Mouse (Mus musculus): Measurements from ENCODE around the gene Nfkbie. TPM values are rescaled to one million over a fixed set of nuclear protein-coding genes. Genes with fewer than 3 reads are reported as not detected.

Gene Nfkbie
- polyA plus RNA-seq, 1 experiment: 5.9 TPM

- DNase-seq (ENCODE audit: low read depth, low spot score): no peak
- 21% methylated on average over 6 of the region's 6 CpGs for WGBS
These were observed 13.4 kb upstream of the Nfkbie start for GRCm38 (mm10) chr17:45542129-45542528.

DNA sequence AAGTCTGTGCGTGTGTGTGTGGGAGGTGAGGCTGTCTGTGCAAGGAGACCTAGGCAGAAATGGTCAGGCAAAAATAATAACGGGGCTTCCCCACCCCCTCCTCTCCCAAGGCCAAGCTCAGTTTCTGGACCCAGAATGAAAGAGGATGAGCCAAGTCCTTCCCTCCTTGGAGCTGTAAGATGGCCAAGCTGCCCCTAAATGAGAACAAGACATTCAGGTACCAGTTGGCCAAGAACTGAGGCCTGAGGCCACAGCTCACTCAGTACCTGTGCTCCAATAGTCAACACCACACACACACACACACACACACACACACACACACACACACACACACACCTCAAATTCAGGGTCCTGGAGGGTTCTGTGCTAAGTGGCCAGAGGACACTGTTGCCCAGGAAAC lies 12.8 kb upstream of the Nfkbie start:
- 71% methylated on average over 2 of the region's 2 CpGs for WGBS
- no peak for DNase-seq (ENCODE audit: low read depth, low spot score)

DNA sequence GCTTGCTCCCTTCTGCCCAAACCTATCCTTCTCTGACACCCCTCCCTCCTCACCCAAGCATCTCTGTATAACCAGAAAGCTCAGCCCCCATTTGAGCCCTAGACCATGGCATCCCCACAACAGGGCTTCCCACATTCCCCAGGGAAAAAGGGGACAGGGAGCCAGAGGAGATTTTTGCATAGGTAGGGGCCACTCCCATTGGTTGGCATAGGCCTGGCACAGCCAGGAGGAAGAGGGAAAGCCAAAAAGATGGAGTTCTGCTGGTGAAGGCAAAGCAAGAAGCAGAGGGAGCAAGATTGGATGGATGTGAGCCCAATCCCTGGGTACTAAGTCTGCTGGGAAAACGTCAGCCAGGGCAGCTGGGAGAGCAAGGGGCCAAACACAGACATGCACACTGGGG lies 12.4 kb upstream of the Nfkbie start:
- DNase-seq (ENCODE audit: low read depth, low spot score): no peak
- 29% methylated on average over 1 of the region's 1 CpGs for WGBS

- DNase-seq (ENCODE audit: low read depth, low spot score): no peak
- WGBS: 16% methylated on average over 24 of the region's 24 CpGs
These were observed 11.3 kb upstream of the Nfkbie start for GRCm38 (mm10) chr17:45544001-45544872.

DNA sequence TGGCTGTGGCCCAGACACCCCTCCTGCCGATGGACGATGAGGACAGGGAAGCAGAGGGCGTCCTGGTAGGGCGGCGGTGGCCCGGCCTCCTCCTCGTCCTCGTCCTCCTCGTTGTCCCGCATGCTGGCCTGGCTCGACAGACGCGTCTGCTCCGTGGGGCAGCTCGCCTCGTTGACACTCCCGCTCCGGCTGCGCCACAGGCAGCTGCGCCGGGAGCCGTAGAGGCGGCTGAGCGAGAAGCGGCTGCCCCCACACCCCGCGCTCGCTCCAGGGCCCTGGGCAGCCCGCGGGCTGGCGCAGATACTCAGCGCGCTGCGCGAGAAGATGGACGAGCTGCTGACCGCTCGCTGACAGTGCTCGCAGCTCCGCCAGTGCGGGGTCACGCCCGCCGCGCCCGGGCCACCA lies 10.6 kb upstream of the Nfkbie start:
- DNase-seq (ENCODE audit: low read depth, low spot score): no peak
- WGBS: 21% methylated on average over 46 of the region's 46 CpGs

- DNase-seq (ENCODE audit: low read depth, low spot score): no peak
- 19% methylated on average over 74 of the region's 74 CpGs for WGBS
These were observed 10.1 kb upstream of the Nfkbie start for GRCm38 (mm10) chr17:45545278-45545961.

DNA sequence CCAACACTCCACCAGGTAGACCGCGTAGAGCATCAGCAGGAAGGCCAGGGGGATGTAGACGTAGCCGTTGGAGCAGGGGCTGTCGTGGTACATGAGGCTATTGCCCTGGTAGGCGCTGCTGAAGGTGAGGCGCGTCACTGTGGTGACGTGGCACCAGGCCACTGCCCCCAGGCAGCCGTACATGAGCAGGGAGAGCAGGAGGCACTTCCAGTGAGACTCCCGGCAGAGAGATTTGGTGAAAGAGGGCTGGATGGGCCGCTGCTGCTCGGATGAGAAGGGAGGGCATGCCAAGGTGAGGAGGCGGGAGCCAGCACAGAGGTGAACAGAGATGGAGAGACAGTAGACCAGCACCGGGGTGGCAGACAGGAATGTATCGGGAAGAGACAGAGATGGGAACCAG lies 8.6 kb upstream of the Nfkbie start:
- no peak for DNase-seq (ENCODE audit: low read depth, low spot score)
- WGBS: 80% methylated on average over 16 of the region's 16 CpGs

DNA sequence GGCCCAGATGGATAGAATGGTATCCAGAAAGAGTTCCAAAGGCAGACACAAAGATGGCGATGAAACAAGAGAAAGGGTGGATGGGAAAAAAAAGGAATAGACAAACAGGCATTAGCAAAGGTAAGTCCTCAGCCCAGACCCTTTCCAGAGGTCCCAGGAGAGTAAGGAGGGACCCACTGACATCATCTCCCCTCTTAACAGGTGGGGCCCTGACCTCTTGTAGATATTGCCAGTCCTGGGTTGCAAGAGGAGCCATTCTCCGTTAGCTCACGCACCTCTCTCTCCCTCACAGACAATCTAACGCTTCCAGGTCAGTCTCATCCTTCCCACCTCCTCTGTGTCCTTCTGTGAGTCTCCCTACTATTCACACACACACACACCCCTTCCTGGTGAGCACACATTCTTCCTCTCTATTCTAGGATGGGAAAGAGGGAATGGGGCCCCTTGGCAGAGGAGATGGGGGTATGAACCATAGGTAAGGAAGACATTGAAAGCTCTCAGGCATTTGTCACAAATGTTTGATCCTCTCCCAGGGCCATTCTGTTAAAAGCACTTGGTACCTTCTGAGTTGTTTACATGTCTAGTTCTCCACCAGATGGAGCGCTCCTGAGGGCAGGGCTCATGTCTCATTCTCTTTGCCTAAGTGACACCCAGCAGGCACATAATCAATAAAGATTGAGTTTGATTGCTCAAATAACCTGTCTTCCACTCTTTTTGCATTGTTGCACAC lies 7.9 kb upstream of the Nfkbie start:
- DNase-seq (ENCODE audit: low read depth, low spot score): no peak
- WGBS: 65% methylated on average over 5 of the region's 5 CpGs

- DNase-seq (ENCODE audit: low read depth, low spot score): no peak
These were observed 6.7 kb upstream of the Nfkbie start for GRCm38 (mm10) chr17:45548541-45549512.

DNA sequence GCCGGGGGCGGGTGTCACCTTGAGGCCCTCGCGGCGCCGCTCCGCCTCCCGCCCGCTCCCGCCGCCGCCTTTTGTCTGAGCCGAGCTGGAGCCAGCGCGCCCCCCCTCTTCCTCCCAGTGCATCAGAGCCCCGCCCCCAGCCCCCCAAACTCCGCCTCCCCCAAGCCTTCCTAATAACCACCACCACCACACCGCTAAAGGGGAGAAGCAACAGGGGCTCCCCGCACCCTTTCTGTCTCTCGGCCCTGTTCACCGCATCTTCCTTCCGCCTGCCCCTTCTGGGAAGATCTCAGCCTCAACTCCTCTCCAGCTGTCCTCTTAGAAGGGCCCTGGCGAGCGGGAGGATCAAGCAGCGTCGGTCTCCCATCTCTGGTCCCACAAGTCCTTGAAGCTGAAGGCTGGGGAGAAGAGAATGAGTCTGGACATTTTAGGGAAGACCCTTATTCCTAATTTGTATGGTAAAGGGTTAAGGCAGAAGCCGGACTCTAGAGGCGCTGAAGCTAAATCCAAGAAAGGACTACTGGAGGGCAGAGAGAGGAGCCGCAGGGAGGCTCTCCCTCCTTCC lies 5.8 kb upstream of the Nfkbie start, which contains the start of gene Tmem151b:
Gene Tmem151b, minus strand, starts transcription at position 61 of the 565 bp plus-strand sequence.
- DNase-seq (ENCODE audit: low read depth, low spot score): no peak
- 3% methylated on average over 29 of the region's 29 CpGs for WGBS

More at GRCm38 (mm10) chr17:45548541-45549512, 6.7 kb upstream of the Nfkbie start:
- WGBS: 5% methylated on average over 61 of the region's 68 CpGs

DNA sequence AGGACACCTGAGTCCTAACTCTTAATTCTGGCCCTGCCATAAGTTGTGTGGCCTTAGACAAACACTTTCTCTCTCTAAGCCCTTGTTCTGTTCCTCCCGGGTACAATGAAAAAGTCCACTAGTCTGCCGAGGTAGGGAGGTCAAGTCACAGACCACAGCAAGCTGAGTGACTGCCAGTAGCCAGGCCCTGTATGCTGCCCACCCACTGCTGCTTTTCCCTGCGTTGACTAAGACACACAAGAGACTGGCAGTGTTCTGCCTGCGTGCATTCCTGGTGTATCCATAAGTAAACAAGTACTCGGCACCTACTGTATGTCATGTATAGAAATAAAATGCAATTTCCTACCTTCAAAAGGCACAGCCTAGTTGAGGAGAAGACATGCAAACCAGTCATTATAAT lies 5.2 kb upstream of the Nfkbie start:
- 16% methylated on average over 5 of the region's 5 CpGs for WGBS
- DNase-seq (ENCODE audit: low read depth, low spot score): no peak

DNA sequence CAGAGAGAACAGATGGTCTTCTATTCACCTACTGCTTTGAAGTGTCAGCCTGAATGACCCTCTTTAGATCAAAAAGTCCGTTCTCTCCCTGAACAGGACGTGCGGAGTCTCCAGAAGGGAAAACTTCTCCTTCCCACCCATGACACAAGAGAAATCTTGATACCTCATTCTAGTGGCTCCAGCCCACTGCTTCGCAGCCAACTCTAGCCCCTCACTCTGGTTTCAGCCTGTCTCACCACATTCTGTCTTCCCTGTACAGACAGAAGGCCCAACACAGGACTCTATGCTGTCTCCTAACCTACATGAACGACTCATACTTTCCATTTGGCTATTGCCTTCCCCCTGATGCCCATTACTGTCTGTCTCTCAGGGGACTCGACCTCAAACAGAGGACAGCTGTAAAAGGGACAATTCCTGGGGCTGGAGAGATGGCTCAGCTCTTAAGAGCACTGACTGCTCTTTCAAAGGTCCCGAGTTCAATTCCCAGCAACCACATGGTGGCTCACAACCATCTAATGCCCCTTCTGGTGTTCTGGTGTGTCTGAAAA lies 4.2 kb upstream of the Nfkbie start:
- no peak for DNase-seq (ENCODE audit: low read depth, low spot score)
- WGBS: 70% methylated on average over 7 of the region's 7 CpGs

- DNase-seq (ENCODE audit: low read depth, low spot score): no peak
- WGBS: 7% methylated on average over 8 of the region's 8 CpGs
These were observed 3.6 kb upstream of the Nfkbie start for GRCm38 (mm10) chr17:45551816-45552451.

DNA sequence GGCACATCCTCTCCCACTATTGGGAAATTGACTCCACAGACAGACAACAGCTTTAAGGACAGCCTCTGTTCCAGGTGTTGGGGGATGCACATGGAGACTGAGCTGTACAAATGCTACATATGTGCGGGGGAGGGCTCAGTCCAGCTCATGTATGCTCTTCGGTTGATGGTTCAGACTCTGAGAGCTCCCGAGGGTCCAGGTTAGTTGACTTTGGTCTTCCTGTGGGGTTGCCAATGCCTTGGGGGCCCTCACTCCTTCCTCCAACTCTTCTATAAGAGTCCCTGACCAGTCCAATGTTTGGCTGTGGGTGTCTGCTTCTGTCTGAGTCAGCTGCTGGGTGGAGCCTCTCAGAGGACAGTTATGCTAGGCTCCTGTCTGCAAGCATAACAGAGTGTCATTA lies 2.4 kb upstream of the Nfkbie start:
- 82% methylated on average over 3 of the region's 3 CpGs for WGBS
- no peak for DNase-seq (ENCODE audit: low read depth, low spot score)

- no peak for DNase-seq (ENCODE audit: low read depth, low spot score)
- WGBS: 33% methylated on average over 1 of the region's 1 CpGs
These were observed 1.1 kb upstream of the Nfkbie start for GRCm38 (mm10) chr17:45554420-45554819.

DNA sequence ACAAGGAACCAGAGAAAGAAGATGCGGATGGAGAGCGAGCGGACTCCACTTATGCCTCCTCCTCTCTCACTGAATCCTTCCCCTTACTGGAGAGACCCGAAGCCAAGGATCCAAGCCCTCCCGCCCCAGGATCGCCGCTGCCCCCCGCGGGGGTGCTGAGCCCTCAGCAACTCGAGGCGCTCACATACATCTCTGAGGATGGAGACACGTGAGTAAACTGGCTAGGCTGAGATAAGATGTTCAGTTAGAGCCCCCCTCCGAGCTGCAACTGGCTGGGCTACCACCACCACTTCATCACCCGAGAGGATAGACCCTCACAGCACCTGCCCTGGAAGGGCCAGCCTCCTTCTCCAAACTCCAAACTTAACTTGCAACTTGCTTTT lies 595 bp downstream of the Nfkbie start:
- WGBS: 3% methylated on average over 14 of the region's 14 CpGs
- DNase-seq (ENCODE audit: low read depth, low spot score): no peak

GRCm38 (mm10) chr17:45556514-45557245 lies 1.2 kb downstream of the Nfkbie start:
- 73% methylated on average over 3 of the region's 3 CpGs for WGBS
- no peak for DNase-seq (ENCODE audit: low read depth, low spot score)
